Mouse (Mus musculus) thymus, adult 2 months (tissue): ENCODE measurements around the gene Ncoa3. TPM values are rescaled to one million over a fixed set of nuclear protein-coding genes. Genes with fewer than 3 reads are reported as not detected.
A peak's percentile ranks its signal among the peaks of the same experiment; 100 is the strongest.

Experiments
- DNase-seq: peaks from one replicate; pipeline ENCODE4 v3.0.0; 2021
- H3K27ac ChIP-seq: fragments of 200-500 bp; 2 replicates; pipeline ENCODE4 v1.5.1; 2012; ENCODE audit warnings: low read length, control low read depth; ENCODE audit not compliant: control insufficient read depth, insufficient read depth
- H3K27me3 ChIP-seq: fragments of 200-500 bp; 2 replicates; pipeline ENCODE4 v1.6.1; 2012; ENCODE audit warnings: mild to moderate bottlenecking, low read length, moderate library complexity, mixed read lengths; ENCODE audit not compliant: control insufficient read depth, insufficient read depth
- H3K36me3 ChIP-seq: fragments of 200-500 bp; 2 replicates; pipeline ENCODE4 v1.6.1; 2012; ENCODE audit warnings: mild to moderate bottlenecking, low read length, moderate library complexity; ENCODE audit not compliant: control insufficient read depth, insufficient read depth
- H3K4me1 ChIP-seq: fragments of 200-500 bp; replicated peaks from 2 replicates; pipeline ENCODE4 v1.6.1; 2012; ENCODE audit warnings: low read length; ENCODE audit not compliant: control insufficient read depth, insufficient read depth
- H3K4me3 ChIP-seq: fragments of 200-500 bp; 2 replicates; pipeline ENCODE4 v1.5.1; 2012; ENCODE audit warnings: mild to moderate bottlenecking, low read length, control low read depth, moderate library complexity; ENCODE audit not compliant: control insufficient read depth, insufficient read depth
- CTCF ChIP-seq: fragments of 200-500 bp; IDR thresholded peaks from 2 replicates; pipeline ENCODE4 v1.5.1; 2012; ENCODE audit warnings: mild to moderate bottlenecking, control low read depth, low read length, moderate library complexity, borderline replicate concordance; ENCODE audit not compliant: control insufficient read depth, poor library complexity, insufficient read depth; ENCODE audit errors: extremely low read depth
- POLR2A ChIP-seq: fragments of 200-500 bp; IDR thresholded peaks from 2 replicates; pipeline ENCODE4 v1.6.1; 2012; ENCODE audit warnings: mild to moderate bottlenecking, low read length, control low read depth, moderate library complexity; ENCODE audit not compliant: control insufficient read depth, poor library complexity, insufficient read depth; ENCODE audit errors: extremely low read depth
- WGBS: fragments of 180-500 bp; shearing (Covaris S2); methylation state at CpG from one replicate; pipeline ENCODE4 v1.1.7; 2018; 5-methylcytosine and 5-hydroxymethylcytosine counted together
- polyA plus RNA-seq: library from polyadenylated mRNA; depleted of rRNA; stranded (reverse); fragments of >200 nt; gene quantifications from 2 replicates; pipeline ENCODE4 v1.2.3, GENCODE M21; 2012

The Ncoa3 gene
- polyA plus RNA-seq, 1 experiment = 70.0 TPM

GRCm38 (mm10) chr2:166042542-166042941 is 50.1 kb downstream of the Ncoa3 start:
- Histone ChIP-seq H3K27ac (no peak overlapping the region), H3K4me1 (peaks cover 8% of the 10 kb centered on the region; the same call in 1 of the 2 replicates), H3K27me3 (no peaks in the 10 kb centered on the region), H3K4me3 (no peak overlapping the region), H3K36me3 (peaks cover 4% of the 10 kb centered on the region)
- WGBS = 97% methylated on average over 1 of the region's 1 CpGs
- TF ChIP-seq CTCF (no peak), POLR2A (no peak)
- no peak for DNase-seq

GRCm38 (mm10) chr2:166045006-166045405 is 52.6 kb downstream of the Ncoa3 start:
- Histone ChIP-seq H3K4me3 (no peak overlapping the region), H3K4me1 (peaks cover 8% of the 10 kb centered on the region; the same call in 1 of the 2 replicates), H3K27me3 (no peaks in the 10 kb centered on the region), H3K36me3 (peaks cover 28% of the 10 kb centered on the region), H3K27ac (no peak overlapping the region)
- WGBS = 60% methylated on average over 2 of the region's 2 CpGs
- no peak for DNase-seq
- TF ChIP-seq CTCF (no peak), POLR2A (no peak)

DNA sequence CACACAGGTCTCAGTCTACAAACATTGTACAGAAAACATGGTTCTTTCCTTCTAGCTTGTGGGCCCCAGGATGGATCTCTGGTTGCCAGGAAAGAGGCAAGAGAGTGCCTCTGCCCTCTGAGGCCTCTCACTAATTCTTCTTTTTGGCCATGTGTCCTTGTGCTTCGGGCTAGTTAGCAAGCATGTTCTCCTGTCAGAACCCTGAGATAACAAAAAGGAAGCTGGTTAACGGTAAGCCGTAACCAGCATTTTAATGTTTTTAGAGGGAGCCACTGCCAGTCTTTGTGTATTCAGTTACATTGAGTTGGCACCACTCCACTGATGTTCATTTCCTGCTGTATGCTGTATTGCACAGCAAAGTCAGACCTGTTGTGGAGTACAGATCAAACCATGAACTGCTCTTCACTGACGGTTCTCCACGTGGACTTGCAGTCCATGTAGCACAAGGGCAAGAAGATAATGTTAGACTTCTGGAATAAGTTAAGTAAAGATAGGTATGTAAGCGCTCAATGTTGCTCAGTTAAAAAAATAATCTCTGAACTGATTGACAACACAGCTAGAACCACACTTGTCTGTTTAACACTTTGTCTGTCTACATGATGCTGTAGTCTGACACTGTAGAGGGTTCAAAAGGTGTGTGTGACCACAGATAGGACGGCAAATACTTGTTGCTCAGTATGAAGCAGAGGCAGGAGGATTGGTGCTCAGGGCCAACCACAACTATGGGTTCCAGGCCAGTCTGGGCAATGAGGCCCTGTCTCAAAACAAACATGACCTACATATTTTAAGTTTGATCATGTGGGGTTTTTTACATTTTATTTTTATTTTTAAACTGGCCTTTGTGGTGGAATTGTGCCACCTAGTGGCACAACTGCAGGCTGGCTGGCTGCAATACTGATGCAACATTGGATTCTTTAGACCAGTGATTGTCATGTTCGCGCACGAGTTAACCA is 53.4 kb downstream of the Ncoa3 start:
- TF ChIP-seq CTCF = no peak
- no peak for TF ChIP-seq POLR2A
- Histone ChIP-seq H3K4me3 (no peak overlapping the region), H3K27me3 (no peaks in the 10 kb centered on the region), H3K4me1 (peaks cover 8% of the 10 kb centered on the region; the same call in 1 of the 2 replicates), H3K27ac (peak overlapping the region; percentile 60), H3K36me3 (peaks cover 36% of the 10 kb centered on the region)
- peak; percentile 25 for DNase-seq
- WGBS = 38% methylated on average over 10 of the region's 10 CpGs

- WGBS = 95% methylated on average over 4 of the region's 4 CpGs
- TF ChIP-seq CTCF (no peak), POLR2A (no peak)
- DNase-seq = no peak
These were observed 55.5 kb downstream of the Ncoa3 start for GRCm38 (mm10) chr2:166047931-166048330.

DNA sequence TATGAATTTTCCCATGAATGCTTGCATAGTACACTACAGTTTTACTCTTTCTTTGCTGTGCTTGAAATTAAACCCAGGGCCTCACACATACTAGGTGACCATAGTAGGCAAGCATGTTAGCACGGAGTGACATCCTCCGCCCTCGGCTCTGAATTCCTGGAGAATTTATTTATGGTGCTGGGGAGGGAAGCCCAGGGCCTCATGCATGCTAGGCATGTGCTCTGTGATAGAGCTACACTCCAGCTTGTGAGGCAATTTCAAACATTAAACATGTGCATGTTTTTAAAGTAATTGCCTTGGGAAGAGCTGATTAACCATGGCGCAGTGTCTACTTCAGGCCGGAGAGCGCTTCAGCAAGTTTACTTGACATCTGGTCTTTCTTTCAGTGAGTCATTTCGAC is 56.4 kb downstream of the Ncoa3 start:
- Histone ChIP-seq H3K36me3 (peaks cover 62% of the 10 kb centered on the region), H3K27me3 (no peaks in the 10 kb centered on the region), H3K4me1 (peaks cover 8% of the 10 kb centered on the region; the same call in 1 of the 2 replicates), H3K4me3 (no peak overlapping the region), H3K27ac (no peak overlapping the region)
- WGBS = 95% methylated on average over 7 of the region's 7 CpGs
- no peak for DNase-seq
- TF ChIP-seq CTCF (no peak), POLR2A (no peak)

More at GRCm38 (mm10) chr2:166047931-166048330, 55.5 kb downstream of the Ncoa3 start:
- peaks cover 8% of the 10 kb centered on the region; the same call in 1 of the 2 replicates for H3K4me1 ChIP-seq
- H3K4me3 ChIP-seq = no peak overlapping the region
- H3K36me3 ChIP-seq = peaks cover 55% of the 10 kb centered on the region
- H3K27me3 ChIP-seq = no peaks in the 10 kb centered on the region
- H3K27ac ChIP-seq = no peak overlapping the region

GRCm38 (mm10) chr2:166051421-166051820 is 59.0 kb downstream of the Ncoa3 start:
- WGBS = 96% methylated on average over 17 of the region's 17 CpGs
- Histone ChIP-seq H3K27ac (no peak overlapping the region), H3K4me3 (no peak overlapping the region), H3K36me3 (peaks cover 81% of the 10 kb centered on the region), H3K4me1 (no peaks in the 10 kb centered on the region), H3K27me3 (no peaks in the 10 kb centered on the region)
- no peak for DNase-seq
- no peak for TF ChIP-seq CTCF
- TF ChIP-seq POLR2A = no peak
